Mouse (Mus musculus): ENCODE data around the gene Lhcgr.
"Not testable (repeated sequence)": the region's sequence is repeated elsewhere in the genome, so short reads cannot be mapped to it uniquely, and the experiment has no call there.

Lhcgr gene

DNA sequence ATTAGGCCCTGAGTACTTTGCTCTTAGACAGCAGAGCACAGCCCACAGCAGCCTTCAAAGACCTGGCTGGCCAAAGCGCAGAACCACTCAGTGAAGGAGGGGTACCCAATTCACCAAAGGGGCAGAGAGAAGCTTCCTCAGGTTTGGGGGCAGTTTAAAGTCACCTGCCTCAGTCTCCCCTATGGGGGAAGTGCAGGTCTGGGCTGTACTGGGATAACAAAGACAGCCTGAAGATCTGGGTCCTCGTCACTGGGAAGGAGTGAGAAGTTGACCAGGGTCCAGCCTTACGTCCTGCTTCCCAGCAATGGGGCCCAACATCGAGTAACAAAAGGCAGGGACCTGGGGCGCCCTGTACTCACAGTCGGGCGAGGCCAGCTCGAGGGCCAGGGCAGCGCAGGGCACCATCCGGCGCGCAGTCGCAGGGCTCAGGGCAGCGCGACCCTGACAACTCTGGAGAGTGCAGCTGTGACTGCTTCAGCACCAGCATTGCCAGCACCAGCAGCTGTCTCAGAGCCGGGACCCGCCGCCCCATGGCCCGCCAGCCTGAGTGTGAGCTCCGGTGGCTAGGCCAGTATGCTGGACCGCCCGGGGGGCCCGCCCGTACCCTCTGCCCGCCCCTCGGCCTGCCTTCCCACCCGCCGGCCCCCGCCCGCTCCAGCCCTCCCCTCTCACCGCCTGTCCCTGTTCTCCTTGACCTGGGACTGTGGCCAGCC is at the start of gene Lhcgr:
Gene Lhcgr (minus strand): TSS at position 551 of the 713 bp plus-strand sequence.
- no peak for DNase-seq

- DNase-seq, result peak; percentile 21
Observed at GRCm38 (mm10) chr17:88817601-88818000, 25.8 kb upstream of the Lhcgr start.

DNA sequence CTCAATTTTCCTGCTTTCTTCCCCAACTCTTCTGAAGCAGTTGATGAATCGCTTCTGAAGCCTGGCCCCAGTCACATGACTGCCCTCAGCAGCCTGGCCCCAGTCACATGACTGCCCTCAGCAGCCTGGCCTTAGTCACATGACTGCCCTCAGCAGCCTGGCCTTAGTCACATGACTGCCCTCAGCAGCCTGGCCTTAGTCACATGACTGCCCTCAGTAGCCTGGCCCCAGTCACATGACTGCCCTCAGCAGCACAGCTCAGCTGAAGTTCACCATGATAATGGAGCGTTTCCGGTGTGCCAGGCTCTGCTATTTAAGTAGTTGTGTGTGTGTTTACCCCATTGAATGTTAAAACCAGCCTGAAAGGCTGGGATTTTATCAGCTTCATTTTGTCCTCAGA is 21.2 kb upstream of the Lhcgr start:
- not testable (repeated sequence) for DNase-seq

GRCm38 (mm10) chr17:88810807-88811206 is 19.0 kb upstream of the Lhcgr start:
- no peak for DNase-seq

GRCm38 (mm10) chr17:88806421-88806820 is 14.6 kb upstream of the Lhcgr start:
- no peak for DNase-seq

GRCm38 (mm10) chr17:88803441-88803840 is 11.7 kb upstream of the Lhcgr start:
- no peak for DNase-seq

GRCm38 (mm10) chr17:88790680-88791079 is 1.1 kb downstream of the Lhcgr start:
- no peak for DNase-seq

GRCm38 (mm10) chr17:88788392-88788791 is 3.4 kb downstream of the Lhcgr start:
- DNase-seq, result no peak

GRCm38 (mm10) chr17:88786881-88787280 is 4.9 kb downstream of the Lhcgr start:
- DNase-seq, result peak; percentile 7

GRCm38 (mm10) chr17:88786385-88786784 is 5.4 kb downstream of the Lhcgr start:
- DNase-seq, result no peak

DNA sequence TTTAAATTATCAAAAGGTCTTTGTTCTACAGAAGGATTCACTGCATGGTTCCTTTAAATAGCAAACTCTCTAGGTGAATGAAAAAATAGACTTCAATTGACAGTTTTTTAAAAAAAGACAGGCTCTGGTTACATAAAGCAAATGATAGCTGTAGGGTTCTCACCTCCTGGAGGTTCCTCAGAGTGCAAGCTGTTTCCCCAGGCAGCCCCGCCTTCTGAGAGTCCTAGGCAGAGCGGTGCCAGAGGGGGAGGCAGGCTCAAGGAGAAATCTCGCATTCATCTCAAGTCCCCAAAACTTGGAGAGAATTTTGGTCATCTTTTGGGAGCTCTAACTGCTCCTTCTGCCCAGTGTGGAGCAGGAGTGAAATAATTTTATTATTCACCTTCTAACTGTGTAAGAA is 12.6 kb downstream of the Lhcgr start:
- DNase-seq, result peak; percentile 30

DNA sequence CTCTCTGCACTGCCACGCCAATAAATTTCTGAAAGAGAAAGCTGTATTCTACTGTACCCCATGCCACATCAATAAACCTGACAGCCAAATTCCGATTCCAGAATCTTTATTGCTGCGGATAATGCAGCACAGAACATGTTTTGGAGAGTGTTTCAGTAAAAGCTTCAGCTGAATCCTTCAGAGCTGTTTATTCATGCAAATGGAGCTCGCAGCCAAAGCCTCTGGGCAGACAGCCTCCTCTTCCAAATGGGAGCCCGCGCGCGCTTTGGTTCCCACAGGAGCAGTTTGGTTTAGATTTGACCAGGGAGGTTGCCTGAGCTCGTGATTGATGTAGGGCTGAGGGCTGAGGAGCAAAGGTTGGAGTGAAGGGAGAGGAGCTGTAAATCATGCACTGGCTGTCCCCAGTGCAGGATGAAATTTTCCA is 17.7 kb downstream of the Lhcgr start:
- no peak for DNase-seq

DNA sequence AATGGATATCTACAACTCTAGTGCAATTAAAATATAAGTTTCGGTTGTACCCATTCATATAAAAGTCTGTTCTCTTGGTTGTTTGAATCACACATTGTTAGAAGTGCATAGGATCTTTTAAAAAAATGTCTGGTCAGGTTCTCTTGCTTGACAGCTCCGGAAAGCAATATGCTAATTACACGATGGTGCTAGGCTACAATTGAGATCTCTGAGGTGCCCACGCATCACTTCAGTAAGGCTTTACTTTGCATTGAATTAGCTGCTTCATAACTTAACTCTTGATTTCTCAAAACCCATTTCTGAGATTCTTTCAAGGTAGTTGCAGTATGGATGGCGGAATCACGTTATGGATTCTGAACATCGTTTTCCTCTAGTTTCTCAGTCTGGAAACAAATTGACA is 21.7 kb downstream of the Lhcgr start:
- peak; percentile 32 for DNase-seq

DNA sequence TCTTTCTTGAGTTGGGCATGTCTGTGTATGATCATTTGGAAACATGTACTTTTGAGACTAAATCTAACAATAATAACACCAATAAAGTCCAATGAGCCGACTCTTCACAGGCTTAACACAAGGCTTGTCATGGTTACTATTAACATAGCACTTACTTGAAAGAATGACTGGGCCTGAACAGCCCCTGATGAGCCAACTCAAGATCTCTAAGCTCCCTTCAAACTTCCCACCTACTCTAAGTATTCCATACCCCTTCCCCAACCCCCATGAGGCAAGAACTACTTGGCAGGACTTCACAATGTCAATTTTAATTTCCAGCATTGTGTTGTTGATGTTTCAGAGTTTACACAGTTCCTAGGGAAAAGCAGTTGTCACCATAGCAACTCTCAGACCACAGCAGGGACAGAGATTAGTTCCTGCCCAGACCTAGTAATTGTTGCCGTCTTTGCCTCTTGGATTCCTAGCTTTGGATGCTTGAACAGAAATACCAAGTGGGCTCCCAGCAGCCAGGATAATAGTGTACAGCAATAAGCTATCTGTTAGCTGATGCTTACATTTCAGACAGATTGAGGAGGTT is 22.4 kb downstream of the Lhcgr start:
- no peak for DNase-seq

DNA sequence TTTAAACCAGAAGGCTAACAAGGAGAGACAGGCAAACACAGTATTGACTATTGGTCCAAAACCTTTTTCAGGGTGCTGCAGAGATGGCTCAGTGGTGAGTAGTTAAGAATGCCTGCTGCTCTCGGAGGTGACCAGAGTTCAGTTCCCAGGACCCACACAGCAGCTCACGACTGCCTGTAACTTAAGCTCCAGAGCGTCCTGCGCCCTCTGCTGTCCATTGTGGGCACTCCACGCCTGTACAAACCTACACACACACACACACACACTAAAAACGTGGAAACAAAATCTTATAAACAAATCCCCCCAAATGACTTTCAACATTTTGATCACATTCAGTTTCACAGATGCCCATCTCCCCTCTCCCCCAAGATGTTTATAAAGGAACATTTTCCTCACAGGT is 24.9 kb downstream of the Lhcgr start:
- DNase-seq, result no peak

DNA sequence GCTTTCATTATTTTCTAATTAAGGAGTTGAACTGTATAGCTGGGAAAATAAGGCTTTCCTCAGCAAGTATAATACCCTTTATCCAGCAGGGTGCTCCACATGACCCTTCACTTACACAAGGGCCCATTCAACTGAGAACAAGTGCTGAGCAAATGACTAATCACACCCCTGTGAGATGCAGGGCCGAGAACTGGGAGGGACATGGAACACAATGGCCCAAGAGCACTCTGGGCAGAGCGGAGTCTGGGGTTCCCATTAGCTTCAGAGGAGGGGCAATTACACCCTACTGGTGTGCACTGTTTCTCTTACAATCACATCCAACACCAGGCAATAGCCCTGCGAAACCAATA is 27.7 kb downstream of the Lhcgr start:
- no peak for DNase-seq

GRCm38 (mm10) chr17:88763396-88764135 is 28.2 kb downstream of the Lhcgr start:
- no peak for DNase-seq

- peak; percentile 74 for DNase-seq
Observed at GRCm38 (mm10) chr17:88758003-88758437, 33.8 kb downstream of the Lhcgr start.

GRCm38 (mm10) chr17:88755776-88756175 is 36.0 kb downstream of the Lhcgr start:
- no peak for DNase-seq

DNA sequence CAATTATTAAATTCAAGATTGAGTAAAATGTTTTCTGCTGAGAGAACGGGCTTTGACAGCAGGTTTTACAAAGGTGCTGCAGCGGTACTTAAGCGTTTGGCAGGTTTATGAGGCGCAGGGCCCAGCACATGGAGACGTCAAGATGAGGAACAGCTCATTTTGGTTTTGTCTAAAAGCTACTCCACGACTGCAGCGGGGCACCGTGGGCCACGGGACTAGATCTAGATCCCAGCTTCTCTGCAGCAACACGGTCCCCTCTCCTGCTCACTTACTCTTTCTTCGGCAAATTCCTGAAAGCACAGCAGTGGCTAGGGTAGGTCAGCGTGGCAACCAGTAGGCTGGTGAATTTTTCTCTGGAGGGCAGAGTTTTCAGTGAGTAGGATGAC is 38.3 kb downstream of the Lhcgr start:
- no peak for DNase-seq

DNA sequence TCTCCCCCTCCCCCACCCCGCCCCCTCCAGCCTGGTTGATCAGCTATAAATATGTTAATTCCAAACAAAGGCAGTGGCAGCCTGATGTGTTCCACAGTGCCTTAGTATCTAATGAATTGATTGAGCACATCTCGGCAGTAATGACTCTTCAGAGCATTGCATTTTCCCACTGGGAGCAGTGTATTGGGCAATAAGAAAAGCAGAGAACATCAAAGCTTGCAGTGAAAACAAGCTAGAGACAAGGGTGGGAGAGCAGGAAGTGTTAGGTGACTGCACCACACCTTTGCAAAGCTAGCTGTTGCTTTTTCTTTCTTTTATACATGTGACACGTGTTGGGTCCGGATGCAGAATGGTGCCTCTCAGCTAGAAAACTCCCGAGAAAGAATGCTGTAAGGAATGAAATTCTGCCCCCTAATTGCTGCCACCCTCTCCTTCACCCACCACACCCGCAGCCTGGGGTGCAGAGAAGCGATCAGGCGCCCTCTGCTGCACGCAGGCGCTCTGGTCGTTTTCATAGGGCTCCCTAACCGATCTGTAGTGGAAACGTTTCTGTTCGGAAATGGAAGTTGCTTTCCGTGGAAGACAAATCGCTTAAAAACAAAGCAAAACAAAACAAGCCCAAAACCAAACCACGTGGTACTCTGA is 38.8 kb downstream of the Lhcgr start:
- peak; percentile 52 for DNase-seq

GRCm38 (mm10) chr17:88749646-88750045 is 42.1 kb downstream of the Lhcgr start:
- DNase-seq, result no peak

GRCm38 (mm10) chr17:88706231-88706649 is 85.5 kb downstream of the Lhcgr start:
- DNase-seq, result no peak

- no peak for DNase-seq
Observed at GRCm38 (mm10) chr17:88703112-88703511, 88.7 kb downstream of the Lhcgr start.
